Mouse (Mus musculus): ENCODE measurements around the gene Hivep1. TPM values are rescaled to one million over a fixed set of nuclear protein-coding genes. Genes with fewer than 3 reads are reported as not detected.

The Hivep1 gene
- polyA plus RNA-seq, 1 experiment from 2014 or later: 15.0 TPM

DNA sequence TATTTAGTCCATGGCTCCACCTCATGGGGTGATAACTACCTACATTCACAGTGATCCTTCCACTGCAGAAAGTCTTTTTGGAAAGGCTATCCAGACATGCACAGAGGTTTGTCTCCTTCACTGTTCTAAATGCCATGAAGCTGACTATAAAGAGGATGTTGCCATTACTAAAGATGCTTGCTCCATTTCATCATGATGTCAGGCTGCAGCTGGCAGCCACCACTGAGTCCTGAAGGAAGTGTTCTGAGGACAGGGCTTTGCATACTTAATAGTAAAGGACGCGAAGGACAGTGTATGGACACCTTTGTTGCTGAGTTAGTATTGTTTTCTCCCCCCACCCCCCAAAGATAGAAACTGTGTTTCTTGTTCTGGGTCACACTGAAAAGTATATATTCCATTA, 67.2 kb downstream of the Hivep1 start:
- H3K9ac ChIP-seq (ENCODE audit: low read depth, low read length): no peak overlapping the region
- H3K9me3 ChIP-seq (ENCODE audit: control insufficient read depth, low read length): no peaks in the 10 kb centered on the region
- H3K4me2 ChIP-seq (ENCODE audit: low read length): no peak overlapping the region
- peaks cover 2% of the 10 kb centered on the region for H3K36me3 ChIP-seq (ENCODE audit: control insufficient read depth, insufficient read depth, low read length)
- peaks cover 12% of the 10 kb centered on the region for H3K4me1 ChIP-seq (ENCODE audit: control insufficient read depth, insufficient read depth, low read depth, low read length)
- no peaks in the 10 kb centered on the region for H3K27me3 ChIP-seq (replicated peaks; ENCODE audit: control insufficient read depth, insufficient read depth, low read length)
- H3K27ac ChIP-seq (ENCODE audit: low read depth, low read length): no peak overlapping the region
- WGBS: 68% methylated on average over 2 of the region's 2 CpGs
- no peak overlapping the region for H3K4me3 ChIP-seq (ENCODE audit: low read length)
- ATAC-seq: no peak

DNA sequence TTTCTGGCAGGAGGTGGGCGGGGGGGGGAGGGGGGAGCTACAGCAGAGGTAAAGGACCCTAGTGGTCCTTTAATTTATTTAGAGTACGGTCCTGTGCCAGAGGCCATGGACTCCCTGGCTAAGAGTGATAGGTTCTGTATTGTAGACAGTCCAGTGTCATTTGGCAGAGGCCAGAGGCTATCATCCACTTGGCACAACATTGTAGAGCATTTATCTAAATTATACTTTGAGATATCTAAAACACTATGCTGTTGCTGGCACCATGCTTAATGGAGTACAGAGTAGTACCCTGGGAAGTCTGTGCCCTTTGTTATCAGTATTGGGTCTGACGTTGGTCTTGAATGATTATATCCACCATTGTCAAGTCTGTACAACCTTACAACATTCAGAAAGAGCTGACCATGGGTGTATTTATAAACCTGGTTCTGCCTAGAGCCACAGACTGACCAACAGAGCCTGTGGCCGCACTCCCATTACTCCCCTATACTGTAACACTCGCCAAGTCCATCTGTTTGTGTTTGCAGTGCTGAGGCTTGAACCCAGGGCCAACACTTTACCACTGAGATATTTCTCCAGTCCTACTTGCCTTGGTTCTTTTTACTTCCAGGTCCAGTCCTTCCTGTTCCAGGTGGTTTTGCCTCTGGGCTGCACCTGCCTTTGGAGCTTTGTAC, 69.4 kb downstream of the Hivep1 start:
- H3K4me2 ChIP-seq (ENCODE audit: low read length): no peak overlapping the region
- H3K27ac ChIP-seq (ENCODE audit: low read depth, low read length): no peak overlapping the region
- no peak overlapping the region for H3K9ac ChIP-seq (ENCODE audit: low read depth, low read length)
- no peaks in the 10 kb centered on the region for H3K27me3 ChIP-seq (replicated peaks; ENCODE audit: control insufficient read depth, insufficient read depth, low read length)
- H3K9me3 ChIP-seq (ENCODE audit: control insufficient read depth, low read length): no peaks in the 10 kb centered on the region
- H3K4me1 ChIP-seq (ENCODE audit: control insufficient read depth, insufficient read depth, low read depth, low read length): peaks cover 9% of the 10 kb centered on the region
- WGBS: 81% methylated on average over 5 of the region's 5 CpGs
- H3K4me3 ChIP-seq (ENCODE audit: low read length): no peak overlapping the region
- peaks cover 2% of the 10 kb centered on the region for H3K36me3 ChIP-seq (ENCODE audit: control insufficient read depth, insufficient read depth, low read length)
- no peak for ATAC-seq

DNA sequence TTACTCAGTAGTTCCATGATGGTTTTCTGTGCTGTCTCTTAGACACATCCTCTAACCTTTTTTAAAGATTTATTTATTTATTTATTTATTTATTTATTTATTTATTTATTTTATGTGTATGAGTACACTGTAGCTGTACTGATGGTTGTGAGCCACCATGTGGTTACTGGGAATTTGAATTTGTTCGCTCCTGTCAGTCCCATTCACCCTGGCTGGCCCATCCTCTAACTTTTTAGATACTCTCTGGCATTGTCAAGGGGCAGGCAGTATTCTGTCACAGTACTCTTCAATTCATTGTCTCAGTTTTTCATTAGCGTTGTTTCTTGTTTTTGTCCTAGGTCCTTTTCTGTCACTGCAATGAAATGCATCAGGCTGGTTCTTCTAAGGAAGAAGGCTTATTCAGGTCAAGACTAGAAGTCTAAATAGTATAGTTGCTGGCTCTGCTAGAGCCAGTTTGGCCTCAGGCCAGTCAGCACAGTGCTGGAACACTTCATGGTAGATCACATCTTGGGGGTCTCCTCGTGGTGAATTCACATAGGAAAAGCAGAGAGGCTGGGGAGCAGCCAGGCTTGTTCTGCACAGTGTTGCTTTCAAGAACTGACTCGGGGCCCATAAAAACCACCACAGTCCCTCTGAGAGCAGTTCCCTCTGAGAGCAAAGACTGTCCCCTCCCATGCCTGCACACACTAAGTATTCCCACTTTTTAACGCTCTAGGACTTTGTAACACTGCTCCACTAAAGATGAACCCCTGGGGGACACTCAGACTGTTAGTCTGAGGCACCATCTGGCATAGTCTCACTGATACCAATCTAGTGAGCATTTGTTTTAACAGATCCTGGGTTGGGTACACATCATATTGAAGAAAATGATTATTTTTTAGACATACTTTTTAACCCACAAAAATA, 70.2 kb downstream of the Hivep1 start:
- Histone ChIP-seq H3K27me3 (replicated peaks; ENCODE audit: control insufficient read depth, insufficient read depth, low read length) (no peaks in the 10 kb centered on the region), H3K4me1 (ENCODE audit: control insufficient read depth, insufficient read depth, low read depth, low read length) (peaks cover 5% of the 10 kb centered on the region), H3K27ac (ENCODE audit: low read depth, low read length) (no peak overlapping the region), H3K9ac (ENCODE audit: low read depth, low read length) (no peak overlapping the region), H3K9me3 (ENCODE audit: control insufficient read depth, low read length) (no peaks in the 10 kb centered on the region), H3K4me2 (ENCODE audit: low read length) (no peak overlapping the region), H3K36me3 (ENCODE audit: control insufficient read depth, insufficient read depth, low read length) (peaks cover 2% of the 10 kb centered on the region), H3K4me3 (ENCODE audit: low read length) (no peak overlapping the region)
- ATAC-seq: peak; percentile 70
- 49% methylated on average over 5 of the region's 5 CpGs for WGBS

DNA sequence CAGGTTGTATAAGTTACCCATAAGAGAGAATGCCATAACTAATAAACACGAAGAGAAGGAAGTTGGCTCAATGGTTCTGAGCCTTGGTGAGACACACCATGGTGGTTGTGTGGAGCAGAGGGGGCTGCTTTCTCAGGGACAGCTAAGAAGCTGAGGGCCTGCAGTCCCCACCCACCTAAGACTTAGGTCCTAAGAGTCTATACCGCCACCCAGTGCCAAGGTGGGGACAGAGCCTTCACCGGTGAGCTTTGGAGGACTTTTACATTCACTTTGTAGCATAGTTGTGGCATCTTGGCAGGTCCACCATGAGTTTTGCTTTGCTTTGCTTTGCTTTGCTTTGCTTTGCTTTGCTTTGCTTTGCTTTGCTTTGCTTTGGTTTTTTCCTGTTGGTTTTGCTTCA, 92.8 kb downstream of the Hivep1 start:
- no peak overlapping the region for H3K4me2 ChIP-seq (ENCODE audit: low read length)
- H3K36me3 ChIP-seq (ENCODE audit: control insufficient read depth, insufficient read depth, low read length): no peaks in the 10 kb centered on the region
- H3K27ac ChIP-seq (ENCODE audit: low read depth, low read length): no peak overlapping the region
- 68% methylated on average over 3 of the region's 3 CpGs for WGBS
- H3K9me3 ChIP-seq (ENCODE audit: control insufficient read depth, low read length): no peaks in the 10 kb centered on the region
- ATAC-seq: no peak
- H3K4me1 ChIP-seq (ENCODE audit: control insufficient read depth, insufficient read depth, low read depth, low read length): peaks cover 13% of the 10 kb centered on the region
- no peaks in the 10 kb centered on the region for H3K27me3 ChIP-seq (replicated peaks; ENCODE audit: control insufficient read depth, insufficient read depth, low read length)
- no peak overlapping the region for H3K9ac ChIP-seq (ENCODE audit: low read depth, low read length)
- H3K4me3 ChIP-seq (ENCODE audit: low read length): no peak overlapping the region

DNA sequence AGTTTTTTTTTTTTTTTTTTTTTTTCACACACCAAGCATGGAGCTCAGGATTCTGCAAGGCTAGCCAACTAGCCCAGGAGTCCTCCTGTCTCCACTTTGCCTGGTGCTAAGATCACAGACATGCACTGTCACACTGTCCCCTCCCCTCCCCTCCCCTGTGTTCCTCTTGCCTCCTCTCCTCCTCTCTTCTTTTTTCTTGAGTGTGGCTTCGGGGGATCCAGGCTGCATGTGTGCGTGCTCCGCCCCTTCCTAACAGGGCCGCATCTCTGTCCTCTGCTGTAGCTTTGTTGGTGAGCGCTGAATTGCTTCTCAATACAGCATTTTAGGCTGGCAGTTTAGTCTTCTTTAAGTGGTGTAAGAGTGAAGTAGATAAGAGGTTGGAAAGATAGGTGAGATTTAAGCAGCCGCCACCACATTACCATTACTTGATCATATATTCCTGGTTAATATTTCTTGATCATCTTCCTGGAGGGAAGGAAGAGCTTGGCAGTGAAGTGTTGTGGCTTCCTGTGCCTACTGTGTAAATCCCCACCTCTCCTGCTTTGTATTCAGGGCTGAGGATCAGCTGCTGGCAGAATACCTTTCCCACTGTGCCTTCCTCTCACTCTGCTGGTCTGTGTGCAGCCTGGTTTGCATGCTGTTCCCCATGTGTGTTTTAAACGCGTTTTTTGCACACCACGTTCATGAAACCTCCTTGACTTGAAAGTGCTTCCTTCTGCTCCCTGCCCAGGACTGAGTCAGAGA, 97.7 kb downstream of the Hivep1 start:
- no peak overlapping the region for H3K4me3 ChIP-seq (ENCODE audit: low read length)
- H3K4me1 ChIP-seq (ENCODE audit: control insufficient read depth, insufficient read depth, low read depth, low read length): peaks cover 19% of the 10 kb centered on the region
- 19% methylated on average over 9 of the region's 9 CpGs for WGBS
- H3K9ac ChIP-seq (ENCODE audit: low read depth, low read length): peak overlapping the region; percentile 53
- H3K27me3 ChIP-seq (replicated peaks; ENCODE audit: control insufficient read depth, insufficient read depth, low read length): no peaks in the 10 kb centered on the region
- peak overlapping the region; percentile 25 for H3K4me2 ChIP-seq (ENCODE audit: low read length)
- no peaks in the 10 kb centered on the region for H3K36me3 ChIP-seq (ENCODE audit: control insufficient read depth, insufficient read depth, low read length)
- peak; percentile 79 for ATAC-seq
- no peaks in the 10 kb centered on the region for H3K9me3 ChIP-seq (ENCODE audit: control insufficient read depth, low read length)
- H3K27ac ChIP-seq (ENCODE audit: low read depth, low read length): peak overlapping the region; percentile 78

DNA sequence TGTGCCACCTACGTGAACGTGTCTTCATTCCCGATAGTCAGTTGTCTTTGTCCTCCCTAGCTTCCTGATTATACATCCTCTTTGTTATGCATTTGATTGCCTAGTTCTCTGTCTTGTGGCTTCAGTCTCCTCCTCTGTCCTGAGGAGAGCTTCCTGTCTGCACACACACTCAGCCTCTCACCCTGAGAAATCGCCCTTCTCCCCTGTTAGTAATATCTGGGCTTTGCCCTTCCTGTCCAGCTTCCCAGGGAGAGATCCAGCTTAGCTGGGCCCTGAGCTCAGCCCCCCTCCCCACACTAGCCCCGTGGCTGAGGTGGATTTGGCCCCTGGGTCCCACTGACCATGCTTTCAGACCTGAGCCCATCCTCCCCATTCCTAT, 98.2 kb downstream of the Hivep1 start:
- H3K27ac ChIP-seq (ENCODE audit: low read depth, low read length): peak overlapping the region; percentile 78
- H3K27me3 ChIP-seq (replicated peaks; ENCODE audit: control insufficient read depth, insufficient read depth, low read length): no peaks in the 10 kb centered on the region
- ATAC-seq: peak; percentile 46
- no peak overlapping the region for H3K4me3 ChIP-seq (ENCODE audit: low read length)
- peak overlapping the region; percentile 53 for H3K9ac ChIP-seq (ENCODE audit: low read depth, low read length)
- peaks cover 19% of the 10 kb centered on the region for H3K4me1 ChIP-seq (ENCODE audit: control insufficient read depth, insufficient read depth, low read depth, low read length)
- 16% methylated on average over 5 of the region's 5 CpGs for WGBS
- H3K36me3 ChIP-seq (ENCODE audit: control insufficient read depth, insufficient read depth, low read length): no peaks in the 10 kb centered on the region
- H3K9me3 ChIP-seq (ENCODE audit: control insufficient read depth, low read length): no peaks in the 10 kb centered on the region
- peak overlapping the region; percentile 25 for H3K4me2 ChIP-seq (ENCODE audit: low read length)

DNA sequence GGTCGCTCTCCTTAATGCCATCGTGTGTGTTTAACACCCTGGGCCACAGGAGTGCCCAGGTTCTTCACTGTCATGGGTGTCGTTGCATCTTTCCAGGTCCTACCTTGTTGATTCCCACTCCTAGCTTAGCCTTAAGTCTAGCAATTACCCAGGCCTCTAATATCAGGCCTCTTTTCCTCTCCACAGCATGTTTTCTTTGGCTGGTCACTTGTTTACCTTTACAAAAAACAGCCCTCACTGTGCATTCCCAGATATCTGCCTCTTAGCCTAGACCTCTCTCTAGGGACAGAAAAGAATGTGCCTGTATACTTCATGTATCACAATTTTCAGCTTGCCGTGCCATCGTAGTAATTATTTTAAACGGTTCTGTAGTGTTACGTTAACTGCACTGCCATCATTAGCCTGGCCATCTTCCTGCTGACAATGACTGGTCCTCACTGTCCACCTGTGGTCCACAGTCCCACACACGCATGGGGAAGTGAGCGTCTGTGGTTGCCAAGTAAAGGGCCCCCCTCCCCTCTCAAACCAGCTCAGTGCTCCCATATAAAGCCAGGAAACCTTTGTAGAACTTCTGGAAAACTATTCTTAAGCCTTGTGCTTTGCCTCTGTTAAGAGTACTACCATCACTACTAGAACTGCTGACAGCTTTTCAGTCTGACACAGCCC, 98.8 kb downstream of the Hivep1 start:
- peak overlapping the region; percentile 78 for H3K27ac ChIP-seq (ENCODE audit: low read depth, low read length)
- no peaks in the 10 kb centered on the region for H3K9me3 ChIP-seq (ENCODE audit: control insufficient read depth, low read length)
- H3K27me3 ChIP-seq (replicated peaks; ENCODE audit: control insufficient read depth, insufficient read depth, low read length): no peaks in the 10 kb centered on the region
- H3K4me2 ChIP-seq (ENCODE audit: low read length): no peak overlapping the region
- H3K4me3 ChIP-seq (ENCODE audit: low read length): no peak overlapping the region
- 66% methylated on average over 9 of the region's 9 CpGs for WGBS
- peaks cover 19% of the 10 kb centered on the region for H3K4me1 ChIP-seq (ENCODE audit: control insufficient read depth, insufficient read depth, low read depth, low read length)
- no peaks in the 10 kb centered on the region for H3K36me3 ChIP-seq (ENCODE audit: control insufficient read depth, insufficient read depth, low read length)
- no peak for ATAC-seq
- no peak overlapping the region for H3K9ac ChIP-seq (ENCODE audit: low read depth, low read length)

DNA sequence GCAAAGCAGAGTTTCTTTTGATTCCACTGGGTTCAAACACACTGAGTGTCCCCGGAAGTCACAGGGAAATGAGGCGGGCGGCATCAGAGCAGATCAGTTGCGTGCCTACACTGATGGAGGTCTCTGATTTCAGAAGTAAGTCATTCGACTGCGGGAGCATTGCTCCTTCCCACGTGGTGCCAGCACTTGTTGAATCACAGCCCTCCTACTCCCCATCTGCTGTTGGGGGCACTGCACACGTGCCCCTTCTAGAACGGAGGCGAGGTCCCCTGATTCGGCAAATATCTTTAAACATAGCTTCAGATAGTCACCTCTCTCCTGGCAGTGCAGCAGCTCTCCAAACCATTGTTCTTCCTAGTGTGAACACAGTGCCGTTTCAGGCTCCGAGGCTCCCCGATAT, 106.4 kb downstream of the Hivep1 start:
- Histone ChIP-seq H3K4me3 (ENCODE audit: low read length) (no peak overlapping the region), H3K27ac (ENCODE audit: low read depth, low read length) (no peak overlapping the region), H3K4me1 (ENCODE audit: control insufficient read depth, insufficient read depth, low read depth, low read length) (no peaks in the 10 kb centered on the region), H3K36me3 (ENCODE audit: control insufficient read depth, insufficient read depth, low read length) (peaks cover 6% of the 10 kb centered on the region), H3K9me3 (ENCODE audit: control insufficient read depth, low read length) (no peaks in the 10 kb centered on the region), H3K9ac (ENCODE audit: low read depth, low read length) (no peak overlapping the region), H3K27me3 (replicated peaks; ENCODE audit: control insufficient read depth, insufficient read depth, low read length) (no peaks in the 10 kb centered on the region), H3K4me2 (ENCODE audit: low read length) (no peak overlapping the region)
- 95% methylated on average over 14 of the region's 14 CpGs for WGBS
- ATAC-seq: no peak

Data from hindbrain, embryonic 16.5 days (tissue).